Mouse (Mus musculus) E14TG2a.4 (cell line): ENCODE results near the gene Golt1b.

Experiments
- CTCF ChIP-seq: conservative IDR thresholded peaks from 2 replicates; pipeline ENCODE4 v1.5.1; 2014; ENCODE audit warnings: low read length
- NANOG ChIP-seq: IDR thresholded peaks from 2 replicates; pipeline ENCODE4 v1.6.1; 2014; ENCODE audit warnings: borderline replicate concordance, low read length, mixed read lengths

- TF ChIP-seq CTCF (no peak), NANOG (no peak)
Measured at GRCm38 (mm10) chr6:142429072-142429471, 42.1 kb downstream of the Golt1b start.
